Mouse (Mus musculus) kidney, adult 2 months (tissue): ENCODE results near the gene Tas2r135.

Experiments used
- CTCF ChIP-seq: fragments of 200-500 bp; conservative IDR thresholded peaks from 2 replicates; pipeline ENCODE4 v1.5.1; 2011; ENCODE audit warnings: low read depth, mild to moderate bottlenecking, control low read depth, low read length, moderate library complexity, mixed read lengths; ENCODE audit not compliant: insufficient read depth, insufficient read length
- POLR2A ChIP-seq: fragments of 200-500 bp; IDR thresholded peaks from one replicate; pipeline ENCODE4 v1.6.1; 2011; ENCODE audit warnings: low read depth, low read length, control low read depth

DNA sequence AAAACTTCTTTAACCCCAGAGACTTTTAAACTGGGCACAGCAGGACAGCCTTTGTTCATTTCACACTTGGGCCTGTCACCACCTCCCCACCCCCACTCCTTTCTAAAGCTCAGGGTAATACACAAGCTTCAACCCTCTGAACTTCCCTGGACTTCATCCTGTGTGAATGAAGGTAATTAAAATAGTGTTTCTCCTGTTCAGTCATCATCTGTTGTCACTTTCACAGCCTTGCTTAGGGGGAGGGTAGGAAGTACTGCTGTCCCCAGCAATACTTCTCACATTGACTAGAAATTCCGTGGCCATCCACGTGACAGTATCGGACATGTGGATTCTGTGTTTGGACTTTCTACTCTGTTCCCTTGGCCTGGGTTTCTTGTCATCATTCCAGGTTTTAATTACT is 35.4 kb upstream of the Tas2r135 start:
- TF ChIP-seq CTCF, result no peak
- no peak for TF ChIP-seq POLR2A
